Mouse (Mus musculus) cerebellum, postnatal 10 days (tissue): ENCODE results near the gene Cask.

ENCODE experiments used
- DNase-seq, 2 experiments: peaks; one replicate each; pipeline ENCODE4 v3.0.0; 2021; ENCODE audit warnings: mixed read lengths in 2 of 2

The Cask gene

DNA sequence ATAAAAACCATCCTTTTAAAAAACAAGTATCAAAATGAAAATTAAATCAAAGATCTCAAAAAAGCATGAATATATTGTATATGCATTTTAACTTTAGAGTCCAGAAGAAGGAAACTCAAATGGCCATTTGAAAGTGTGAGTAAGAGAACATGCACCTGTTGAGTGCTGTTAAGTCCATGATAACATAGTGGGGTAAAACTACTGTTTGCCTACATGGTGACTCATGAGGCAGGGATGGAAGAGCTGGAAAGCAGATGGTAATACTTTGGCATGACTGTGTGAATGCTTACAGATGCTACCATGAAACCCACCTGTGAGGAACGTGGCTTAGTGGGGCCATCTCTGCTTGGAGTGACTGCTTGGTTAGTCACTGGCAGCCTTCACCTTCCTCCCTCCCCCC lies 132.9 kb downstream of the Cask start:
- DNase-seq, result no peak

DNA sequence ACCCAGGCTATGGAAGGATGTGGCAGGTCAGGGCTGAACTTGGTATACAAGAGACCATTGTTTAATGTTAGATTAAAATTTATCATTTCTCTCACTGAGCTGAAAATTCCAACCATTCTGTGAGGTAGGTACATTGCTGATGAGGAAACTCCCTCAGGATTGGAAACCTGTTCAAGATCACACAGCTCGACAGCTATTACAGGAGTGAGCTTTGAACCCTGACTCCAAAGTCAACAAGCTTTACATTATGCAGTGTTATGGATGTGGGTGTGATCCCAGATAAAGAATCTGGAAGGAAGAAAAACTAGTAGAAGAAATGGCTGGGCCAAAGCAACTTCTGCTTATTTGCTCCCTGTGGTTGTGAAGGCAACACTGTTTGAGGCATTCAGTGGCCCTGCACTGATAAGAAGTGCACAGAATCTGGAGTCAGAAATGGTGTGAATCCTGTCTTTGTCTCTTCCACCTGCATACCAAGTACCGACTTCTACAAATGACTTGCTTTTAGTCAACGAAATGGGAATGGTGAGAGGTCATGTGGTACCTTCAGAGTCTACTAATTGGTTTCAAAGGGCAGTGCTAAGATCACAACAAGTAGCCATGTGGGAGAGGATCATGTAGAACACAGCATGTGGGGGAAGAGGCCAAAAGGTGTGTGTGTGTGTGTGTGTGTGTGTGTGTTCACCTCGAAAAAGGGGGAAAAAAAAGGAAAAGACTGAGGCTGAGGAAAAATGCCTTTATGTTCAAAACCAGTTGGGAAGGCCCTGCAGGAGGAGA lies 134.2 kb downstream of the Cask start:
- no peak for DNase-seq

DNA sequence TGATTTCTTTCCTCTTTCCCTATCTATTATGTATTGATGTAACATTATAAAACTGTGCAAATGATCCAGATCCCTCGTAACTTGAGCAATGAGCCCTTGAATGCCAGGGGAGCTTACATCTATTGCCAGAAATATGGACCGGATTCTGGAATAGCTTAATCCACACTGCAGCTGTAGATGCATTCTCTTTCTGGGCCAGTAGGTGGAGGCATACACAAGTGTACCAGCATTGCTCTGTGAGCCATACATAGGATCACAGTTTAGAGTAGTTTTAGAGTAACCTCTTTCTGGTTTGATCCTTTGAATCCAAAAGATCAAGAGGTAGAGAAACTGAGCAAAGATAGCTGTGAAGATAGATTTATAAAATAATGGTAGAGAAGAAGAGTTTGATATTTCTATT lies 141.0 kb downstream of the Cask start:
- DNase-seq, result peak; percentile 76 to 79

DNA sequence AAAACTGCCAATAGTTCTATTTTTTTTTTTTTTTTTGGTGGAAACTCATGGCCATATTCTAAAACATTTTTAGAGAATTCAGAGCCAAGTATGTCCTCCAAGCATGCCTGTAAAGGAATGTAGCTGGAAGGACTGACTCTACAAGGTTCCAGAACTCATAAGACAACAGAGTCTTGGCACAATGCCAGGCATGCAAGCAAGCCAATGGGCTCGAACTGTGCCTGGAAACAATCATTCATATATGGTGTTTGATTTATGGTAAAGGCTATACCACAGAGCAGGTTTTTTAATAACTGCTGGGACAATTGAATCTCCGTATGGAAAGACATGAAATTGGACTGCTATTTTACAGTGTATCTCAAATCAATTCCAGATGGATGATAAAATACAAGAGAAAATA lies 146.1 kb downstream of the Cask start:
- peak; percentile 60 to 62 for DNase-seq

DNA sequence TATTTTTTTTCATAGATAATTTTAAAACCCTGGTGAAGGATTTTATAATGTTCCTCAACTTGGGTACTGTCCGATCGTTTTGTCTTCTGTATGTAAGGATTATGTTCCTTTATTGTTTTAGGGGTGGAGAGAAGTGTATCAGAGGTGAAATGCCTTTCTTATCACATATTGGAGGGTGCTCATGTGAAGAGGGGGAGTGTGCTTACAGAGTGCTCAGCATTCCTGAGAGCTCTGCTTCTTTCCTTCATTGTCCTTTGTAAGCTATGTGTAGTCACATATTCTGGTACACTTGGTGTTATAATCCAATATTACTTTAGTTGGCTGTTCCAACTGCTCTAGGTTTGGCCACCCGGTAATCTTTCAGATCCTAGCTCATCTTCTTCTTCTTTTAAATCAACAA lies 150.5 kb downstream of the Cask start:
- no peak for DNase-seq

DNA sequence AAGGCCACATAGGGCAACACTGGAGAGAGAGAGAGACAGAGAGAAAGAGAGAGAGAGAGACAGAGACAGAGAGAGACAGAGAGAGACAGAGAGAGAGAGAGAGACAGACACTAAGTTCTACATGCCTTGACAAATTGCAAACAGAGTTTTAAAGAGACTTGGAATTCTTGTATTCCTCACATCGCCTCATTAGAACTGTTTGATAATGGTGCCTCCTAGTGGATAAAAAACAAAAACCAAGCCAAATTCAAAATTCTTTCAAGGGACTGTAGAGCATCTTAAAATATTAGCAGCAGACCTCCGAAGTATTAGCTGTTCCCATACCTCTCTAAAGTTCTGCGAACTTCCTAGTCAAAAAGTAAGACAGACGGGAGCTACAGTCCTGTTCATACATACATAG lies 159.3 kb downstream of the Cask start:
- DNase-seq, result no peak

DNA sequence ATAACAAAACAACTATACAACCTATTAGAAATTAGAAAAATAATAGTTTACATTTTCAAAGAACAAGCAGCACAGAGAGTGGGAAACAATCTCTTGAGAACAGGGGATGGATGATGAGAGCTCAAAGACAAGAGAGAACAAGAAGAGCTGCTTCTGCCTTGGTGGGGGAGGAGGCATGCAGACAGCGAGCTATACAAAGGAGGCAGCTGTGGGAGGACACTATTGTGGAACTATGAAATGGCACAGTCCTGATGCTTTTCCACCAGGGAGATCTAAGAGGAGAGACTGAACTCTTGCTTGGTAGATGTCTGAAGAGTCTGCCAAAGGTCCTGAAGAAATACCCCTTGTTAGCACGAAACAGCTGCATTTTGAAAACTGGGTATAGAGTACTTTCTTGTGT lies 162.8 kb downstream of the Cask start:
- no peak for DNase-seq

DNA sequence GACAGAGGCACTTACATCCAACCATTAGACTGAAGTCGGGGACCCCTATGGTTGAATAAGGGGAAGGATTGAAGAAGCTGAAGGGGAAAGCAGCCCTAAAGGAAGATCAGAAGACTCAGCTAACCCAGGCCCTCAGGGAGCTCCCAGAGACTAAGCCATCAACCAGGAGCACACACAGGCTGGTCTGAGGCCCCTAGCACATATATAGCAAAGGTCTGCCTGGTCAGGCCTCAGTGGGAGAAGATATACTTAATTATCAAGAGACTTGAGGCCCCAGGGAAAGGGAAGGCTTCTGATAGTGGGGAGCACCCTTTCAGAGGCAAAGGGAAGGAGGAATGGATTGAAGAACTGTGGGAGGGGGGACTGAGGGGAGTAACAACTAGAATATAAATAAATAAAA lies 164.6 kb downstream of the Cask start:
- no peak for DNase-seq

DNA sequence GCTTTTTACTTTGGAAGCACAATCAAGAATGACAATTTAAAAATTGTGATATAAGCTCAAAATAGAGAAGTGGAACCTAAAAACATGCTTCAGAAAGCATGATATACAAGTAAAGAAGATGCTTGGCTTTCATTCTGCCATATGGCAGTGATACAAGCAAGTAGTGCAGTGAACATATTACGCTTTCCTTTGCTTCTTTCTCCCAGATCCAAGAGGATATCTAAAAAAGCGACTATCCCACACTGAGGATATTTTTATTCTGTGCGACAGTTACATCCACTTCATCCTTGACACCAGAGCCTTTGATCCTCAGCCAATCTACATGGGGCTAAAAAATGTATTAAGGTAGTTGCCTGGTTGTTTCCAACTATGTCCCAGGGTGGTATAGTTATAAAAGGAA lies 169.4 kb downstream of the Cask start:
- DNase-seq, result no peak

DNA sequence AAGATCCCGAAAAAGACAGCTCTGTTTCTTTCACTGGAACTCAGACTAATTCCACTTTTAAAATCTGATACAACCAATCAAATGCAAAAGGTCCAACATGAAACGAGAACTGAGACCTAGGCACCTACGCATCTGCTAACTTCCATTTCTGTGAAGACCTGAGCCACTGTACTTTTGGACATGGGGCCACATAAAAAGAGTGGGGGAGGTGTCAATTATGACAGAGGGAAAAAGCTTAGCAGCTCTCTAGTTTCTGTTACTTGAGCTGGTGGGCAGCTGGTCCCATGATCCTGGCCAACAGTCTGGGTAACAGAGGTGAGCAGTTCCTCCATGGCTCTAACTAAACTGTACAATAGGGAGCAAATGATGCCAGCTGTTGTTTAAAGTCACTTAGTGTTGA lies 178.2 kb downstream of the Cask start:
- DNase-seq, result no peak

DNA sequence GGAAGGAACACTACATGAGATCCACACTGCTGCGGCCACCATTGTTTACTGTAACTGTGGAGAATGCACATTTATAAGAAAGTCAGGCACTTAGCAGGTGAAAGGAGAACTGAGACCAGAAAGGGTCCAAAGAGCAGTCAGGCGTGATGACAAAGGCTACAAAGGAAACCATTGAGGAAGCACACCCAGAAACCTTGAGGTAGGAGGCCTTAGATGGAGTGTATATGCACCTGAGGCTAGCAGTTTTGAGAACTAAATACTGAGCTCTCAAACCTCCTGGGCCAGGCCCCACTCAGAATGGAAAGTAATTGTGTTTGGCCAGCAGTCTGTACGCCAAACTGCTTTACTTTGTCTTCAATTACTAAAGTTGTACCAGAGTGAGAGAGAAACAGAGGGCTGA lies 180.8 kb downstream of the Cask start:
- no peak for DNase-seq

DNA sequence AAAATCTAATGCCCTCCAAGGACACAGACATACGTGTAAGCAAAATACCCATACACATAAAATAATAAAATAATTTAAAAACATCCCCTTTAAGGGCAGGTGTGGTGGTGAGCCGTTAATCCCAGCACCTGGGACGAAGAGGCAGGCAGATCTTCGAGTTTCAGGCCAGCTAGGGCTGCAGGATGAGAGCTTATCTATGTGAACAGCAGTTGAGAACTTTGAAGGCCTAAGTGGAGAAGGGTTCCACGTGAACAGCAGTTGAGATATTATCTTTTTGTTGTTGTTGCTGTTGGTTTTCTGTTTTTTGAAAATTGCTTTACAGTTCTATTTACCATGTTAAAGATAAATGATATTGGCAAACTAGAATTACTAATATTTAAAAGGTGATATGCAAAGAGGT lies 182.3 kb downstream of the Cask start:
- DNase-seq, result no peak

DNA sequence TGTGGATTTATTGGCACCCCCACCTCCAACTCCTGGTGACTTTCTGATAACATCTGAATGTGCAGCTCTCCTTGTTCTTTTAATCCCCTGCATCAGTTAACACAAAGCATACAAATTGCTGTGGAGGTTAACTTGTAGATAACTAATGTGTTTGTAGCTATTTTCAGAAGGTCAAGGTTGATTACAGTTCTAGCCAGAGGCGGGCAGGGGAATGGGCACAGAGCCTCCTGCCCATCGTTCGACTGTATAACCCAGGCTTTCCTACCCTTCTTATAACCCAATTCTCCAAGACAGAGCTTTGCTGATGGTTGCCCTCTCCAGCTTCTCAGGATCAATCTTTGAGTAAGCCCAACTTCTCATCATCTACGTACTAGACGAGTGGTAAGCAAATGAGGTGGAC lies 190.1 kb downstream of the Cask start, which contains the start of gene Gpr82:
Gpr82 (plus strand) TSS at position 301 of the 400 bp plus-strand sequence.
- no peak for DNase-seq

DNA sequence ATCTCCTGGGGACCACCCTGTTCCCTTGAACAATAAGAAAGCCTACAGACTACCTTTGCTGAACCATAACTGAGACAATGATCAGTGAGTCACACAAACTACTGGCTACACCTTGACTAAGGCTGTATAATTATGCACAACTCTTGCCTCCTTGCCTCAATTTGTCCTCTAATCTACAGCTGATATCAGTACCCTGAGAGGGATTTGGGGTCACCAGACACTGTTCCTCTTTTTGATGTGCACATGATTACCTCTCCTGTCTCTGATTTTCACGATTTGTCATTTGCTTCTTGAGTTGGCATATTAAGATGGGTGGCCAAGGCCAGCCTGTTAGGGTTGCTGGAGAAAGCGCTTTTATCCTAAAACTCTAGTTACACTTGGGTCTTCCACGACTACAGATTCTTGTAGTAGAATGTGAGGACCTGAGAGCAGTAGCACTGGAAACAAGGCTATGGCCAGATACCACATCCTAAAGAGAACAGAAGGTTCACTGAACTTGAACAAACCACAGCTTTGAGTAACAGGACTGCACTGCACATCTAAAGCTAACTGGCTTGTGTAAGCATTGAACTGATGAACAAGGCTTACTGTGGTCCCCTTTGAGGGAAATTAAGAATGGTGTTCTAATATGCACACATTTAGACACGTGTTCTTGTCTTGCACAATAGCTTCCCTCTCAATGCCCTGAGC lies 191.8 kb downstream of the Cask start:
- DNase-seq, result no peak

DNA sequence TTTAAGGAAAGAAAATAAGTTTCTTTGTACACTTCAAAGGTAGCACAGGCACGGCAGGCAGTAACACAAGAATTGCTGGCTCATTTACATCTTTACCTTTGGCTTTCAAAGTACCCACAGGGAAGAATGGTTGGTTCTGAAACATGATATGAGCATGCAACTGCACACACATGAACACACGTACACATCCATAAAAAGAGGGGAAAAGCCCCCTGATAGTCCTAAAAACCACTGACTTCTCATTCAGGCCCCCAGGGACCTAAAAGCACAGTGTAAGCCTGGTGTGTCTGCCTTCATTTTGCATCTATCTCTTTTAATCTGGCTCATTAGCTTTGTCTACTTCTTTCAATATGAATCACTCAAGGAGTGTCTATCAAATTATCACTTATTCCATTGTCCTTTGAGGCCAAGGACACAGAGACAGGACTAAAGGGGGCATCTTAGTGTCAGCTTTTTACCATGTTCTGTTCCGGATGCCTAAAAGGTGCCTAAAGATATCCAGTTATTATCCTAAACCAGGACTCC lies 192.5 kb downstream of the Cask start:
- DNase-seq, result no peak

DNA sequence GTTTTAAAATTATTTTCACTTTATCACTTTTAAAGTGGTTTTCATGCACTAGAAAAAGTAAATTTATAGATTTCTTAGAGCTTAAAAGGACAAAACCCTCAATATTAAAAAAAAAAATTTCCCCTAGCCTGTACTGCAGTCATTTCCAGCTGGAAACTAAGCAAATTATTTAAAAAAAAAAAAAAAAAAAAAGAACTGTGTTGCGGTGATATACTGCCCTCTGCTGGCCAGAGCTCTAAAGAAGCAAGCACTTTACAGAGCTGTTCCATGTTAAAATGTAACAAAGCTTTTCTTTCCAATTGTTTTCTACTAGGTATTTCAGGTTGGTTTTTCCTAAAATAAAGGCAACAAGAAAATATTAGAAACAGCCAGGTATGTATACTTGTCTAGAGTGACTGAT lies 194.4 kb downstream of the Cask start:
- DNase-seq, result peak; percentile 69 to 72

DNA sequence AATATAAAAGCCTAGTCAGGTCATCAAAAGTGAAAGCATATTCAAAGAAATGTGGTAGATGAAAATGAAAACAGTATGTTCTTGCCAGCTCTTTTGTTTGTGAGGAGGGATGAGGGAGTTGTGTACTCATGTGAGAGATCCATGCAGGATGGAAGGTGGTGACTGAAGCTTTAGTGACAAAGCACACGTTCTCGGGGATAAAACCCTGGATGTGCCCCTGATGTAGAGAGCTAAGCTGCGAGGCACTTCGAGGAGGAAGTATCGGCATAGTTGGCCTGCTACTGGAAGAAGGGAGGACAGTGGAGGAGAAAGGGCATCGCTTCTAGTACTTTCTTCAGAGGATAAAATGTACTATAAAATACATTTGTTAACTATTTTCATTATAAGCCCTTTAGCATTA lies 195.3 kb downstream of the Cask start:
- DNase-seq, result no peak

DNA sequence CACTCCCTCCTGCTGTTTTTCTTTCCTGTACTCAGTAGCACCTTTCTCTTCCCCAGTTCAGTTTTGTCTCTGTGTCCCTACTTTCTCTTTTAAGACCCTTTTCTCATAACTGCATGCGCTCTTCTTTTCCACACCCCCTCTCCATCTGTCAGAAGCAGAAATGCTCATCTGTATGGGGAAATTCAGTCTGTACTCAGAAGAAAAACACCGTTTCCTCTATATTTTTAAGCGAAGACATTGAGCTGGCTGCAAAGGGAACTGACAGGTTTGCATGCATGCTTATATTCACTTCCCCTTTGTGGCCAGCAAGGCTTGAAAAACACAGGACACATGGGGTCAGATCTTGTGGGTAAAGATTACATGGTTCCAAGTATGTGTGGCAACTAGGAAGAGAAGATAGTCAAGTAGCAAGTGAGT lies 196.2 kb downstream of the Cask start:
- no peak for DNase-seq

DNA sequence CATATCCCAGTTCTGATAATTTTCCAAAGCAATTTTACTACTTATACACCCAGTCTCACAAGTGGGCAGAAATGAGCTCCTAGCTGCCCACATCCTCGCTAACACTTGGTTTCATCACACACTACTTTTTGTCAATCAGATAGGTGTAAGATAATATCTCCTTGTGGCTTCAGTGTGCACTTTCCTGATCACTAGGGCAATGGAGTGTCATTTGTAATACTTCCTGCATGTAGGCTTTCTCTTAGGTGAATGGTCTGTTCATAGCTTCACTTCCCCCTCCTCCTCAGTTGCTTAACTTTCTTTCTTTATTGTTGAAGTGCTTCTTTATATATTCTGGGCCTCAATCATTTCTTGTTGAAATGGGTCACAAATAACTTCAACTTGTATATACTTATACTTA lies 198.9 kb downstream of the Cask start:
- DNase-seq, result no peak

DNA sequence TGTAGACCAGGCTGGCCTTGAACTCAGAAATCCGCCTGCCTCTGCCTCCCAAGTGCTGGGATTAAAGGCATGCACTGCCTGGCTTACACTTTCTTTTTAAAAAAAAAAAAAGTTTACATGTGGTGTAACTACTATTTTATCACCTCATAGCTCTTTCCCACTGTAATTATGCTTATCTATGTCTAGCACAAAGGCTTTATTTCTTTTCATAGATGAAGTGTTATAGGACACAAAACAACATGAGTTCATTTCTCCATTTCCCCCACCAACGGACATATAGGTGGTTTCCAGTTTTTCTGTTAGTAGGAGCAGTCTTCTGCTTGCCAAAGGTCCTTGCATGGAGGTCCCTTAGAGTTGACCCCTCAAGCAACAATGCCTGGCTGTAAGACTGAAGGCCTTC lies 199.3 kb downstream of the Cask start:
- no peak for DNase-seq

DNA sequence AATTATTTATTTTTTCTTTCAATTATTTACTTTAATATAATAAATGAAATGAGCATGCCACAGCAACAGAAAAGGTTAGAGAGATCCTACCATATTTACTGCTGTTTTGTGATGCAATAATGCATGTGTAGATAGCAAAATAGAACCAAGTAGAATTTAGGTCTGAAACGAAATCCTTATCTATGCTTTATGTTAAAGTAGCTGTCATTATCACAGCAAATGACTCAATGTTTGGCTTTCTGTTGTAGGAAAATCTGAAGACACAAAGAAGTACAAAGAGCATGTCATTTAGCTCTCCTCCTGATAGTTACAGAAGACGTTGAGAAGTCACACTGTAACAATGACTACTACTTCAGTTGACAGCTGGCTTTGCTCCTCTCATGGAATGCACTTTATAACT lies 212.3 kb downstream of the Cask start:
- DNase-seq, result no peak

DNA sequence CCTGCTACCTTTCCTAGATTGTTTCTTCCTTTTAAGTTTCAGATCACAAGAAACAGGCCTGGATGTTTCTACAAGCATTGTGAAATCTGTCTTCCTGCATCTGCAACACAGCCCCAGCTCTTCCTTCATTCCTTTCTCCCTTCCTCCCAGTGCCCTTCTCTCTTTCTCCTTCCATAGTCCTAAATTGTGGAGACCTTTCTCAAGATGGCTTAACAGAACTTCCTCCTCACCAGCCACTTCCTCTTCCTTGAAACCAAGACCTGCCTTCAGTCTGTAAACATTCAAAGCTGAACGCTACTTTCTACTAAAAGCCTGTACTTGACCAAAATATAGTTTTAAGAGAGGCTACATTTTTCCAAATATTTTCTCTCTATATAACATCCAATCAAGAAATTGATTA lies 214.8 kb downstream of the Cask start:
- no peak for DNase-seq

DNA sequence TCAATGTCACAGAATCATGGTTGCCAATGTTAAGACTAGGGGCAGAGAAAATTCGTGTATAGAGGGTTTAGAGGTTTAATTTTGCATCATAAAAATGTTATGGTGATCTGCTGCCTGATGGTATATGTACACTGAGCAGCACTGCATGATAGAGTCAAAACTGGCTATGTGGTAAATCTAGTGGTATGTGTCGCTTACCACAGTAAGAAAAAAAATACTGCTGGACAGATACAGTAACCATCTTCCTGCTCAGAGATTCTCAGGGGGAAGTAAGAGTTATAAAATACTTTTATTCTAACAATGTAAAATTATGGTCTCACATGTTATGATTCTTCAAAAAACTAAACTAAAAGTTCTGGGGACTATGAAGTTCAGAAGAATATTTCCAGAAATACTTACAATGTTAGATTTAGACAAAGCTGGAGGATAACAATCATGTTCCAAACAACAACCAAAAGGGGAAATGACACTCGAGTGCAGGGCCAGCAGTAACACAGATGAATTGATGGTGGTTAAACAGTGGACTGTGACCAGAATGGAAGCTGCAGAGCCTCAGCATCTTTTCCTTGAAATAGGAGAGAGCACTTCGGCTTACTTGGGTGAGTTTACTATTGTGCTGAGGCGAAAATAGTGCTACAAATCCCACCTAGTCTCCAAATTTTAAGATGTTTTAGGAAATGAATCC lies 219.4 kb downstream of the Cask start, which contains the start of gene Gpr34:
Gpr34 (plus strand) TSS at position 491 of the 685 bp plus-strand sequence.
- DNase-seq, result no peak

DNA sequence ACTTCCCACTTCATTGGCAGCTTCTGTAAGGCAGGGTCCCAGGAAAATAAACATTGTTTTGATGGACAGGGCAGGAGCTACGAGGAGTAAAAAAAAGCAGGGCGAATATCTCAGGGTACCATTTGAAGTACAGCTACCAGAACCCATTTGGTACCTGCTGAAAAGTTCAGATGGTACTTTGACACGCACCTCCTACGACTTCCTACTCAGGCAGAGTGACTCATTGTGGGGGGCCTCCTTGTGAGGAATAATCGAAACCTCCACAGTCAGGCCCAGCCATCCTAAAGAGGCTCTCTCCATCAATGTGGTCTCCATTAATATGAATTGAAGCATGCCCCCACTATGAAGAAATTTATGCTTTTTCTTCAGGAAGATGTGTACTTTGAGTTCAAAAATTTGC lies 228.5 kb downstream of the Cask start:
- DNase-seq, result no peak
